Mouse (Mus musculus) embryonic fibroblast, embryonic 13.5 days (primary cell): ENCODE data around the gene Snx33.

Source experiments
- CTCF ChIP-seq: IDR thresholded peaks from 2 replicates; pipeline ENCODE4 v1.5.1; 2011; ENCODE audit warnings: mild to moderate bottlenecking, control low read depth, low read length, moderate library complexity, borderline replicate concordance; ENCODE audit not compliant: insufficient read depth
- POLR2A ChIP-seq: IDR thresholded peaks from 2 replicates; pipeline ENCODE4 v1.6.1; 2011; ENCODE audit warnings: low read depth, mild to moderate bottlenecking, control low read depth, low read length, moderate library complexity

GRCm38 (mm10) chr9:56893313-56893712, 34.9 kb downstream of the Snx33 start:
- TF ChIP-seq CTCF (no peak), POLR2A (no peak)
